Mouse (Mus musculus) mammary gland, adult 2 months (tissue): ENCODE data around the gene Nr5a2. TPM values are rescaled to one million over a fixed set of nuclear protein-coding genes. Genes with fewer than 3 reads are reported as not detected.

ENCODE experiments used
- polyA plus RNA-seq: library from polyadenylated mRNA; depleted of rRNA; stranded (reverse); fragments of >200 nt; gene quantifications from 2 replicates; pipeline ENCODE4 v1.2.3, GENCODE M21; 2012; ENCODE audit warnings: low replicate concordance; rRNA removed

Nr5a2 gene
- polyA plus RNA-seq: 2.5 and 4.8 TPM in 2 replicates

GRCm38 (mm10) chr1:136960428-136961012 lies at the start of gene Nr5a2:
TSS of gene Nr5a2 (minus strand) at chr1:136960448.

